Mouse (Mus musculus): Measurements from ENCODE around the gene Flrt3. TPM values are rescaled to one million over a fixed set of nuclear protein-coding genes. Genes with fewer than 3 reads are reported as not detected.

The Flrt3 gene
- total and polyA plus RNA-seq, 3 experiments = not detected

DNA sequence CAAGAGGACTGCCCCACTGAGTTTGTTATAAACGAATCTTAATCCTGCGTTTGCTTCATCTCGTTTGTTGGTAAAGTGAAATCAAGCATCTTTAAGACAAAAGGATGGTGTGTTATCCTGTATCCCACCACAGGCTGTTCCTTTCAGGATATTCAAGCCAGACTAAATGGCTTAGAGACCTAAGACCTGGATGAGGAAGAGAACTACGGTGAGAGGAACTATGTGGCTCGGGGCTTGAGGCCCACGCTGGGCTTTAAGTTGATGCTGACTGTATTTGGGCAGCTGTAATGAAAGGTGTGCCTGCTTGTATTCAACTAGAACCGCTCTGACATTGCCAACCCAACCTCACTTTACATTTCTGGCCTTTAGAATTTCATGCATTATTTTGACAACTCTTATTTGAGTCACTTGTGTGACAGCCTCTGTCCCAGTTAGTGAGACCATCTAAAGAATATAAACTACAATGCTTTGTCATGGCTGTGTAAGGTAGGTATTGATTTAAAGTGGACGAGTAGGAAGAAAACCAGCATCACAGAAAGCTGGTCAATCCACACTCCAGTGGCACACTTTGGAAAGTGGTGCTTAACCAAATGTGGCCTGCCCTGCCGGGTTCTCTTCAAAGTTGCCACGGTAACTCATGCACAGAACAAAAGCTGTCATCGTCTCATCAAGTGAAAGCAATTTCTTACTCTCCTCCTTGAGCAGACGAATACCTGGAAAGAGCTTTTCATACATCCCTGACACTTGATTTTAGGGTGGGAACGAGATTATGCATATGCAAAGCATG is 3.8 kb downstream of the Flrt3 start:
- H3K9me3 ChIP-seq (replicated peaks; ENCODE audit: insufficient read depth, low read length) = no peaks in the 10 kb centered on the region
- no peak for TF ChIP-seq NELFE (IDR thresholded peaks at IDR 0.05; ENCODE audit: low read depth, low read length)
- TF ChIP-seq ZC3H11A (IDR thresholded peaks at IDR 0.05; ENCODE audit: low read depth, low read length) = no peak
- no peaks in the 10 kb centered on the region for H3K27me3 ChIP-seq (ENCODE audit: control insufficient read depth in 1 of 2, insufficient read depth in 2 of 2, low read length in 2 of 2)
- no peak overlapping the region for H3K9ac ChIP-seq (ENCODE audit: control insufficient read depth, low read depth, low read length, poor library complexity, severe bottlenecking)
- H3K4me1 ChIP-seq (ENCODE audit: control insufficient read depth in 1 of 2, insufficient read depth in 2 of 2, low read length in 2 of 2) = no peaks in the 10 kb centered on the region
- no peak overlapping the region for H3K27ac ChIP-seq (ENCODE audit: control insufficient read depth, low read depth, low read length)
- H3K79me2 ChIP-seq (ENCODE audit: control insufficient read depth, insufficient read depth, low read length, poor library complexity) = no peaks in the 10 kb centered on the region
- H3K4me3 ChIP-seq (ENCODE audit: control insufficient read depth in 1 of 2, insufficient read depth in 1 of 2, low read depth in 2 of 2, low read length in 2 of 2) = no peak overlapping the region
- no peak for DNase-seq (ENCODE audit: low read depth, low spot score)
- no peaks in the 10 kb centered on the region for H3K36me3 ChIP-seq (ENCODE audit: control insufficient read depth in 1 of 2, insufficient read depth in 2 of 2, low read length in 2 of 2)

GRCm38 (mm10) chr2:140666846-140667245 is 4.4 kb downstream of the Flrt3 start:
- no peaks in the 10 kb centered on the region for H3K9me3 ChIP-seq (replicated peaks; ENCODE audit: insufficient read depth, low read length)
- no peaks in the 10 kb centered on the region for H3K36me3 ChIP-seq (ENCODE audit: control insufficient read depth in 1 of 2, insufficient read depth in 2 of 2, low read length in 2 of 2)
- H3K79me2 ChIP-seq (ENCODE audit: control insufficient read depth, insufficient read depth, low read length, poor library complexity) = no peaks in the 10 kb centered on the region
- H3K4me3 ChIP-seq (ENCODE audit: control insufficient read depth in 1 of 2, insufficient read depth in 1 of 2, low read depth in 2 of 2, low read length in 2 of 2) = no peak overlapping the region
- no peak overlapping the region for H3K27ac ChIP-seq (ENCODE audit: control insufficient read depth, low read depth, low read length)
- TF ChIP-seq TBP (IDR thresholded peaks at IDR 0.05; ENCODE audit: low read depth, low read length) (no peak), USF2 (IDR thresholded peaks at IDR 0.05; ENCODE audit: borderline replicate concordance in 1 of 2, insufficient read depth in 1 of 2, low read depth in 1 of 2, low read length in 2 of 2) (no peak), ZMIZ1 (IDR thresholded peaks at IDR 0.05; ENCODE audit: low read depth, low read length) (no peak), ETS1 (IDR thresholded peaks at IDR 0.05; ENCODE audit: low read depth, low read length) (no peak), CHD1 (IDR thresholded peaks at IDR 0.05; ENCODE audit: low read depth, low read length) (no peak), GATA1 (IDR thresholded peaks at IDR 0.05; ENCODE audit: low read depth, low read length) (no peak), KAT2A (conservative IDR thresholded peaks at IDR 0.05; ENCODE audit: low read depth, low read length) (no peak), SMC3 (IDR thresholded peaks at IDR 0.05; ENCODE audit: low read depth, low read length) (no peak), CHD2 (IDR thresholded peaks at IDR 0.05; ENCODE audit: low read length) (no peak), TCF12 (IDR thresholded peaks at IDR 0.05; ENCODE audit: low read depth, low read length) (no peak), MYC (IDR thresholded peaks at IDR 0.05; ENCODE audit: low read depth, low read length) (no peak), GABPA (IDR thresholded peaks at IDR 0.05; ENCODE audit: low read depth, low read length) (no peak), POLR2AphosphoS5 (IDR thresholded peaks at IDR 0.05; ENCODE audit: borderline replicate concordance, low read depth, low read length) (no peak), USF1 (IDR thresholded peaks at IDR 0.05; ENCODE audit: low read depth, low read length) (no peak), SIN3A (IDR thresholded peaks at IDR 0.05; ENCODE audit: low read length) (no peak), MAX (IDR thresholded peaks at IDR 0.05; ENCODE audit: low read length) (no peak)
- H3K4me1 ChIP-seq (ENCODE audit: control insufficient read depth in 1 of 2, insufficient read depth in 2 of 2, low read length in 2 of 2) = no peaks in the 10 kb centered on the region
- no peak overlapping the region for H3K9ac ChIP-seq (ENCODE audit: control insufficient read depth, low read depth, low read length, poor library complexity, severe bottlenecking)
- no peaks in the 10 kb centered on the region for H3K27me3 ChIP-seq (ENCODE audit: control insufficient read depth in 1 of 2, insufficient read depth in 2 of 2, low read length in 2 of 2)
- DNase-seq (ENCODE audit: low read depth, low spot score) = no peak
